Mouse (Mus musculus) forebrain, embryonic 16.5 days (tissue): ENCODE measurements around the gene 4930469K13Rik. TPM values are rescaled to one million over a fixed set of nuclear protein-coding genes. Genes with fewer than 3 reads are reported as not detected.

ENCODE experiments used
- ATAC-seq: fragments of 200-750 bp; cut with Nextera tagmentation; 2 replicates; pipeline ENCODE4 v1.8.0; 2017; ENCODE audit warnings: mild to moderate bottlenecking, moderate library complexity
- H3K27ac ChIP-seq: fragments of 300-500 bp; sonication (generic); 2 replicates; pipeline ENCODE4 v1.5.1; 2014; ENCODE audit warnings: low read length, control low read depth
- H3K27me3 ChIP-seq: fragments of 300-500 bp; sonication (generic); replicated peaks from 2 replicates; pipeline ENCODE4 v1.6.1; 2014; ENCODE audit warnings: low read length; ENCODE audit not compliant: control insufficient read depth, insufficient read depth
- H3K36me3 ChIP-seq: fragments of 300-500 bp; sonication (generic); 2 replicates; pipeline ENCODE4 v1.6.1; 2014; ENCODE audit not compliant: control insufficient read depth, insufficient read depth
- H3K4me1 ChIP-seq: fragments of 300-500 bp; sonication (generic); replicated peaks from 2 replicates; pipeline ENCODE4 v1.6.1; 2014; ENCODE audit warnings: low read length; ENCODE audit not compliant: control insufficient read depth, insufficient read depth
- H3K4me2 ChIP-seq: fragments of 300-500 bp; sonication (generic); 2 replicates; pipeline ENCODE4 v1.6.1; 2014; ENCODE audit warnings: mild to moderate bottlenecking, low read length, control low read depth
- H3K4me3 ChIP-seq: fragments of 300-500 bp; sonication (generic); replicated peaks from 2 replicates; pipeline ENCODE4 v1.5.1; 2014; ENCODE audit warnings: mild to moderate bottlenecking, low read length, control low read depth
- H3K9ac ChIP-seq: fragments of 300-500 bp; sonication (generic); replicated peaks from 2 replicates; pipeline ENCODE4 v1.6.1; 2014; ENCODE audit warnings: low read depth, low read length, control low read depth
- H3K9me3 ChIP-seq: fragments of 300-500 bp; sonication (generic); 2 replicates; pipeline ENCODE4 v1.6.1; 2016; ENCODE audit warnings: low read length; ENCODE audit not compliant: control insufficient read depth
- WGBS: fragments of 180-500 bp; shearing (Covaris S2); extraction: QIAGEN DNeasy Blood & Tissue Kit; methylation state at CpG from one replicate; pipeline ENCODE4 v1.1.7; 2014; 5-methylcytosine and 5-hydroxymethylcytosine counted together
- polyA plus RNA-seq: library from polyadenylated mRNA; unstranded; fragments of >200 nt; fragmentation: Nextera tagmentation; extraction: Ambion mirVana; gene quantifications from 2 replicates; pipeline ENCODE4 v1.2.1, GENCODE M21; 2015

The 4930469K13Rik gene
- polyA plus RNA-seq, 1 experiment from 2014 or later: not detected

DNA sequence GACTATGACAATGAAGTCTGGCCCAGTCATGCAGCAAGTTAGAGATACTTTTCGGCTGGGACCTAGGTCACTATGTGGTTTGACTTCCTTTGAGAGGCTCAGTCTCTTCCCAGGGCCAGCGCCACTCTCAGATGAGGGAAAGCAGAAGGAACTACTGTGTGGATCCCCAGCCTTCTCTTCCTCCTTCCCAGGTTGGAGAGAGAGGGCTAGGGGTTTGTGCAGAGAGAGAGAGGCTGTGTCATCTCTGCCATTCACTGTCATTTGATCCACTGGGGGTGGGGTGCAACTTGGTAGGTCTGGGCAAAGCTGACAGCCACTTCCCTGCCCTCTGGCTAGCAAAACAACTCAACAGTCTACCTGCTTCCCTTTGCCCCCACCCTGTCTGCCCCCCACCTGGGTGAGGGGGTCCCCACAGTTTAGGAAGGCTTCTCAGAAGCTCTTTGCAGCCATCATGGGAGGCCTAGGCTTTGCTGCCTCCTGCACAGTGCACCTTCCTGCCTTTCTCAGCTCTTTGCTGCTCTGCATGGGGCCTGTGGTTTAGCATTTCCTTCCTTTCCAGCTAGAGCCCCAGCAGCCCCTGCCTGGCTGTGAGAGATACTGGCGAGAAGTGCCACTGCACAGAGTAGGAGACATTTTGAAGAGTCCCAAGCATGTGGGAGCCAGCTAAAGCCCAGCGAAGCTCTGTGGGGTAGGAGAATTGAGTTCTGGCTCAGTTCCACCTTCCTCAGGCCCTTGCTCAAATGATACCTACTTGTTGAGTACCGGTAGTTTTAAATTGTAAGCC is 34.5 kb downstream of the 4930469K13Rik start:
- Histone ChIP-seq H3K4me1 (no peaks in the 10 kb centered on the region), H3K27ac (no peak overlapping the region), H3K9ac (no peak overlapping the region), H3K9me3 (no peaks in the 10 kb centered on the region), H3K27me3 (no peaks in the 10 kb centered on the region), H3K36me3 (no peaks in the 10 kb centered on the region), H3K4me3 (no peak overlapping the region), H3K4me2 (no peak overlapping the region)
- WGBS: 58% methylated on average over 5 of the region's 5 CpGs
- no peak for ATAC-seq

DNA sequence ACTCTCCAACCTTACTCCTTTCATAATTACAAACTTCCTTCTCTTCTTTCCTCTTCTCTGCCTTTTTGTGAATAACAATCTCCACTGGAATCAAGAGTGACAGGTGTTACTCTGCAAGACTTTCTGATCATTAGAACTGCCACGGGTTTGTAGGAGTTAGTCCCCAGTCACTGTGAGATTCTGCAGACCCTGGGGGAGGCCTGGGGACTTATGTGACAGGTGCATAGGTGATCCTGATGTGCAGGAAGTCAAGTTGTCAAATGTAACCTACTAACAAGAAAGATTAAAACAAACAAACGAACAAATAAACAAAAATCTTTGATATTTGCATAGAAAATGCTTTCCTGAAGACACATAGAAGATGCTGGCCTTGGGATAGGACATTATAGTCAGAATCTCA is 35.1 kb downstream of the 4930469K13Rik start:
- Histone ChIP-seq H3K36me3 (no peaks in the 10 kb centered on the region), H3K9ac (no peak overlapping the region), H3K4me1 (no peaks in the 10 kb centered on the region), H3K4me3 (no peak overlapping the region), H3K4me2 (no peak overlapping the region), H3K9me3 (no peaks in the 10 kb centered on the region), H3K27ac (no peak overlapping the region), H3K27me3 (no peaks in the 10 kb centered on the region)
- WGBS: 67% methylated on average over 2 of the region's 2 CpGs
- ATAC-seq: no peak

- Histone ChIP-seq H3K4me1 (no peaks in the 10 kb centered on the region), H3K4me2 (no peak overlapping the region), H3K27me3 (no peaks in the 10 kb centered on the region), H3K9me3 (no peaks in the 10 kb centered on the region), H3K27ac (no peak overlapping the region), H3K9ac (no peak overlapping the region), H3K36me3 (no peaks in the 10 kb centered on the region), H3K4me3 (no peak overlapping the region)
- no peak for ATAC-seq
- 62% methylated on average over 6 of the region's 6 CpGs for WGBS
Measured at GRCm38 (mm10) chr11:34061740-34062139, 36.6 kb downstream of the 4930469K13Rik start.

DNA sequence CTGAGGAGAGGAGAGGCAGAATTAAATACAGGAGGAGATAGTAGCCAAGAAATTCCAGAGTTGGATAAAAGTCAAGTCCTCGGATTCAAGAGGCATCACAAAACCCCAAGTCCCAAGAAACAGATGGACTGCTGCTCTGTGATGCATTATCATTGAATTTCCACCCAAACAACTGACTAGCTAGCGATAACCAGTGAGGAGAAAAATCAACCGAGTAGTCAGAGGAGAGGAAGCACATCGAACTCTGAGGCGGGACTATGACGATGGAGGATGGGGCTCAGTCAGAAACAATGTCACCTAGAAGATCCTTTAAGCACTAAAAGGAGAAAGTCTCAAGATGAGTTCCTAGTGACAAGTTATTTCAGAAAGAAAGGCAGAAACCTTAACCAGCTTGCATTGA is 39.4 kb downstream of the 4930469K13Rik start:
- ATAC-seq: no peak
- no peak overlapping the region for H3K4me3 ChIP-seq
- H3K9ac ChIP-seq: no peak overlapping the region
- H3K27ac ChIP-seq: no peak overlapping the region
- 92% methylated on average over 6 of the region's 6 CpGs for WGBS
- no peak overlapping the region for H3K4me2 ChIP-seq
- H3K4me1 ChIP-seq: no peaks in the 10 kb centered on the region
- no peaks in the 10 kb centered on the region for H3K9me3 ChIP-seq
- no peaks in the 10 kb centered on the region for H3K36me3 ChIP-seq
- H3K27me3 ChIP-seq: no peaks in the 10 kb centered on the region

DNA sequence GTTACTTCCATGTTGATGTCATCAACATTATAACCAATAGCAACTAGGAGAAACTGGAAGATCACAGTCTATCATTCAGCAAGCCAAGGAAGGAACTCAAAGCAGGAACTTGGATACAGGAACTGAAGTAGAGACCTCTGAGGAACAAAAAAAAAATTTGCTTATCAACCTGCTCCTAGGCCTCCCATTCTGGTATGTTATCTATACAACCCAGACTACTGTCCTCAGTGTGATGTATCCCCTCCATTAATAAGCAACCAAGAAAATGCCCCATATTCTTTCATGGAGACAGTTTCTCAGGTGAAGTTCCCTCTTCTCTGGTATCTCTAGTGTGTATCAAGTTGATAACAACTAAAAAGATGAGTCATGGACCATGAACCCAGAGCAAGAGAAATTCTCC is 40.0 kb downstream of the 4930469K13Rik start:
- Histone ChIP-seq H3K36me3 (no peaks in the 10 kb centered on the region), H3K27ac (no peak overlapping the region), H3K4me2 (no peak overlapping the region), H3K27me3 (no peaks in the 10 kb centered on the region), H3K4me1 (no peaks in the 10 kb centered on the region), H3K9ac (no peak overlapping the region), H3K4me3 (no peak overlapping the region), H3K9me3 (no peaks in the 10 kb centered on the region)
- no peak for ATAC-seq

GRCm38 (mm10) chr11:34056715-34057114 is 41.6 kb downstream of the 4930469K13Rik start:
- no peaks in the 10 kb centered on the region for H3K36me3 ChIP-seq
- H3K27ac ChIP-seq: no peak overlapping the region
- no peak overlapping the region for H3K4me2 ChIP-seq
- ATAC-seq: no peak
- H3K4me1 ChIP-seq: no peaks in the 10 kb centered on the region
- no peaks in the 10 kb centered on the region for H3K9me3 ChIP-seq
- H3K9ac ChIP-seq: no peak overlapping the region
- H3K4me3 ChIP-seq: no peak overlapping the region
- 77% methylated on average over 1 of the region's 1 CpGs for WGBS
- H3K27me3 ChIP-seq: no peaks in the 10 kb centered on the region

- 83% methylated on average over 7 of the region's 7 CpGs for WGBS
Measured at GRCm38 (mm10) chr11:34054031-34054727, 44.2 kb downstream of the 4930469K13Rik start.

DNA sequence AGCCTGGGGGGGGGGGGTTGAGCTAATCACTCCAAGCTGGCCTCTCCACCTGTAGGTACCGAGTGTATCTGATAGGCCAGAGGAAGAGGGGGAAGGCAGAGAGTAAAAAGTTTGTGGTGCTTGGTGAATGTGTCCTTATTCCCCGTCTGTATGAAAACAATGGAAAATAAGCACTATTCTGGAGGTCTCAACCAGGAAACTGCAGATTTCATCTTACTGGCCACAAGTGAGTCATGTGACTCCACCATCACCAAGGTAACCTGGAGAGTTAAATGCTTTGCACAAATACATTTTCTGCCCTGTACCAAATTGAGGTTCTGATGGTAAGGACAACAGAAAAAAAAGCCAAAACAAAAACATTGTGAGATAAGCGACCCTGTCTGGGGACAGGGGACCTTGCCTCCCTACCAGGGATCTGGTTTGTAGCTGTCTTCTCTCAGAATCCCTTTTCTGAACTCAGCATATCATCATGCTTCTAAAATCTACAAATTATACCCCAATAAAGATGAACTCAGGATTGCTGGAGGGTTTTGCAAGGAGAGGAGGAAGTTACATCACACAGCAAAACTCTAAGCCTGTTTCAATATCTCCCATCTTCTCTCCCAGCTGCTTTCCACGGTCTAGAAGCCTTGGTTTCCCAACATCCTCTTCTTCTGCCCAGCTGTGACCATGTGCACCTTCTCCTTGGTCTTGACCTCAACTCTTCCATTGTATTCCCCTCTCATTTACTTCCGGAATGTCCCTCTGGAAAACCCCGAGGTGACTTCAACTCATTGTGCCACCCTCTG is 45.1 kb downstream of the 4930469K13Rik start:
- no peaks in the 10 kb centered on the region for H3K9me3 ChIP-seq
- no peaks in the 10 kb centered on the region for H3K27me3 ChIP-seq
- WGBS: 87% methylated on average over 6 of the region's 6 CpGs
- no peak overlapping the region for H3K4me2 ChIP-seq
- no peak overlapping the region for H3K9ac ChIP-seq
- H3K4me3 ChIP-seq: no peak overlapping the region
- ATAC-seq: no peak
- no peaks in the 10 kb centered on the region for H3K4me1 ChIP-seq
- no peaks in the 10 kb centered on the region for H3K36me3 ChIP-seq
- no peak overlapping the region for H3K27ac ChIP-seq

More at GRCm38 (mm10) chr11:34054031-34054727, 44.2 kb downstream of the 4930469K13Rik start:
- no peaks in the 10 kb centered on the region for H3K27me3 ChIP-seq
- no peak for ATAC-seq
- no peaks in the 10 kb centered on the region for H3K36me3 ChIP-seq
- H3K4me3 ChIP-seq: no peak overlapping the region
- H3K4me1 ChIP-seq: no peaks in the 10 kb centered on the region
- H3K9ac ChIP-seq: no peak overlapping the region
- H3K27ac ChIP-seq: no peak overlapping the region
- no peak overlapping the region for H3K4me2 ChIP-seq
- H3K9me3 ChIP-seq: no peaks in the 10 kb centered on the region

GRCm38 (mm10) chr11:34050643-34051042 is 47.7 kb downstream of the 4930469K13Rik start:
- no peak for ATAC-seq
- H3K4me3 ChIP-seq: no peak overlapping the region
- 80% methylated on average over 2 of the region's 2 CpGs for WGBS
- no peaks in the 10 kb centered on the region for H3K27me3 ChIP-seq
- H3K4me1 ChIP-seq: no peaks in the 10 kb centered on the region
- no peak overlapping the region for H3K27ac ChIP-seq
- H3K4me2 ChIP-seq: no peak overlapping the region
- no peak overlapping the region for H3K9ac ChIP-seq
- no peaks in the 10 kb centered on the region for H3K36me3 ChIP-seq
- H3K9me3 ChIP-seq: no peaks in the 10 kb centered on the region
